Mouse (Mus musculus): Measurements from ENCODE around the gene Ebf1. TPM values are rescaled to one million over a fixed set of nuclear protein-coding genes. Genes with fewer than 3 reads are reported as not detected.
"Not testable (repeated sequence)": the region's sequence is repeated elsewhere in the genome, so short reads cannot be mapped to it uniquely, and the experiment has no call there.

The Ebf1 gene
- 109 and 112 TPM in 2 replicates for polyA plus RNA-seq (2016; fragmentation: Nextera tagmentation; extraction: Ambion mirVana)

DNA sequence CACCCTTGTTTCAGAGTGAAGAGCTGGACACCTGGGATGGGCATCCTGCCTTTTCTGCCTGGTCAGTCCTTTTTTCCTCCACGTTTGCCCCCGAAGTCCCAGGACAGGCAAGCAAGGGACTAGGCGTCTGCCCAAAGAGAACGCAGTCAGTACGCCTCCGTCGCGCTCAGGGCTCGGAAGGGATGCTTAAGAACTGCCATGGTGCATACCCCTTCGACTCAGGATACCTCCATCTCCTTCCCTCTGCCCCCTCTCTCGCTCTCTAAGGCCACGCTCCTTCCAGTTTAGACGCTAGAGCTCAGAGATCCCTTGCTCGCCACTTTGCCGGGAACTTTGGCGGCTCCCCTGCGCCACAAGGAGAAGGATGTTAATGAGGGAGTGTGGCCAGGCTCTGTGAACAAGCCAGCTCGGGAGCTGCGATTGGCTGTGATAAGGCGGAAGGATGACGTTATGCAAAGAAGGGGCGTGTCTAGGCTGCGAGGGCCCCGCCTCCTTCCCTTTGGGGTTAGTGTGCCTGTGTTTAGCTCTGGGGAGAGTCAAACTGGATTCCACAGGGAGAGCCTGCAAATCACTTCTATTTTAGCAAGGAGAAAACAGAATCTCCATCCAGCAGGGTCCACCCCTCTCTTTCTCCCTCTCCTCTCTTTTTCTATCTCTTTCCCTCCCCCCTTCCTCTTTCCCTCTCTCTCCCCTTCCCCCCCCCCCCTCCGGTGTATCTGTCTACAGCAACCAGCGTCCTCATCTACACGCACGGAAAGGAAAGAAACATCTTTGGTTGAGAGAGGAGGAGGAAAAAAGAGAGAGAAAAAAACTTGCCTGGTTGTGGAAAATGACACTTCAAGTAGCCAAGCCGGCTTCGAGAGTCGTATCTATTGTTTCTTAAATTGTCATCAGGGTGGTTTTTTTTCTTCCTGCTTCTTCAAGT lies at the start of gene Ebf1:
Gene Ebf1, plus strand, starts transcription at position 530 of the 925 bp plus-strand sequence.
- under 1% methylated on average over 30 of the region's 31 CpGs for WGBS
- ATAC-seq (ENCODE audit: low FRiP score, low read depth), result peak; percentile 96
- Histone ChIP-seq H3K4me3 (peak within 1 kb of the TSS; percentile 67), H3K4me1 (peaks cover 47% of the 10 kb centered on the region), H3K9ac (peak within 1 kb of the TSS; percentile 92), H3K9me3 (no peaks in the 10 kb centered on the region), H3K27me3 (replicated peaks) (peaks cover 52% of the 10 kb centered on the region), H3K27ac (peak within 1 kb of the TSS; percentile 86; the same call in 1 of the 2 replicates), H3K36me3 (no peaks in the 10 kb centered on the region), H3K4me2 (replicated peaks) (peak within 1 kb of the TSS; percentile 87)

DNA sequence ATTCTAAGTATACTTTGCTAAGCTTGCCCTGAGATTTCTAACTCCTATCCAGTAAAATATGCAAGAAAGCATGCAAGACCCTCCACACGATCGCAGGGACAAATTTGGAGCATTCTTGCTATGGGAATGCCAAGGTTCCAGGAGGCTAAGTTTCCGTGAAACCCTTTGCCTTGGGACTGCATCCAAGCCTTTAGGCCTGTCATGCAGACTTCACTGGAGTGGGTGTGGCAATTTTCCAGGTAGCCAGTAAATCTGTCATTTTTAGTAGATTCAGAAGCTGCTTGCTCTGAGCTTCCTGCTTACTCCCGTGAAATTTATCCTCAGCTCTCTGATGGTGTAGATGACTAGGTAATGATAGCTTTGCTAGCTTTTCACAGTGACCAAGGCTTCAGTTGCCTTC lies 46.8 kb upstream of the Ebf1 start:
- not testable (repeated sequence) for H3K4me1 ChIP-seq; ATAC-seq (ENCODE audit: low FRiP score, low read depth); H3K9me3 ChIP-seq; H3K4me2 ChIP-seq (replicated peaks); H3K27ac ChIP-seq; H3K4me3 ChIP-seq; H3K27me3 ChIP-seq (replicated peaks); H3K9ac ChIP-seq
- H3K36me3 ChIP-seq, result peaks cover 24% of the 10 kb centered on the region
- WGBS, result 98% methylated on average over 4 of the region's 4 CpGs

DNA sequence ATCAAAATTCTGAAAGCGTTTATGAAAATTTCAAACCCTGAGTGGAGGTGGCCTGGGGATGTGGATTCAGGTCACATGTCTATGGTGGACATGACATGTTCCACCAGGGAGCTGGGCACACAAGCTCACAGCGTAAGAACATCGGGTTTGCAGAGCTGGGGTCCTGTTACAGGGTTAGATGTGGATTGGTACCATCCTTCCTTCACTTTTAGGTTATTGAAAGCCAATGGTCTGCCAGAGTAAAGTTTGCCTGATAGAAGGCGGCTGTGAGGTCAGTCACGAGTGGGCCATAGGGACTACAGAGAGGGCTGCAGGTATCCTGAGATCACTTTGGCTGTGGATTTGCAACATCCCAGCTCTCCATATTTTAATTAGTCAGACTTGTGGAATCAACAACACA lies 44.3 kb upstream of the Ebf1 start:
- no peak for ATAC-seq (ENCODE audit: low FRiP score, low read depth)
- H3K4me2 ChIP-seq (replicated peaks), result no peak overlapping the region
- peaks cover 5% of the 10 kb centered on the region; the same call in 1 of the 2 replicates for H3K9me3 ChIP-seq
- no peak overlapping the region for H3K4me3 ChIP-seq
- WGBS, result 91% methylated on average over 5 of the region's 5 CpGs
- no peak overlapping the region for H3K9ac ChIP-seq
- H3K27me3 ChIP-seq (replicated peaks), result no peaks in the 10 kb centered on the region
- H3K4me1 ChIP-seq, result no peaks in the 10 kb centered on the region
- peaks cover 7% of the 10 kb centered on the region for H3K36me3 ChIP-seq
- no peak overlapping the region for H3K27ac ChIP-seq

DNA sequence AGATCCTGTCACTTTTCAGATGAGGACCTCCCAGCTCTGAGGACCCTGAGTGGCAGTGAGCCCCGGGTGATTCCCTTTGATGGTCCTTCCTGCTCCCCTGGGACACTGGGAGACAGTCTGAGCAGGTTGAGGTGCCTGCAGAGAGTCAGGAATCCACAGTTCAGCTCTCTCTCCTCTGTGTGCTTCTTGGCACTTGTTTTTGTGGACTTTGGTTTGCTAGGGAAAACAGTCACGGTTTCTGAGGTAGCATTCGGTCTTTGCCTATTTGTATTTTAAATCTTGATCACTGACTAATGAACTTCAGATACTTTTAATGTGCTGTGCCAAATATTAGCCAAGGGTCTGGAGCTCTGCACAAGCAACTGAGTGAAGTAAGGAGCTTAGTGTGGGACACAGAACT lies 43.7 kb upstream of the Ebf1 start:
- H3K4me2 ChIP-seq (replicated peaks), result no peak overlapping the region
- H3K4me3 ChIP-seq, result no peak overlapping the region
- no peaks in the 10 kb centered on the region for H3K27me3 ChIP-seq (replicated peaks)
- H3K27ac ChIP-seq, result no peak overlapping the region
- H3K9ac ChIP-seq, result no peak overlapping the region
- peaks cover 5% of the 10 kb centered on the region; the same call in 1 of the 2 replicates for H3K9me3 ChIP-seq
- no peak for ATAC-seq (ENCODE audit: low FRiP score, low read depth)
- WGBS, result 82% methylated on average over 3 of the region's 3 CpGs
- H3K4me1 ChIP-seq, result no peaks in the 10 kb centered on the region
- peaks cover 7% of the 10 kb centered on the region for H3K36me3 ChIP-seq

DNA sequence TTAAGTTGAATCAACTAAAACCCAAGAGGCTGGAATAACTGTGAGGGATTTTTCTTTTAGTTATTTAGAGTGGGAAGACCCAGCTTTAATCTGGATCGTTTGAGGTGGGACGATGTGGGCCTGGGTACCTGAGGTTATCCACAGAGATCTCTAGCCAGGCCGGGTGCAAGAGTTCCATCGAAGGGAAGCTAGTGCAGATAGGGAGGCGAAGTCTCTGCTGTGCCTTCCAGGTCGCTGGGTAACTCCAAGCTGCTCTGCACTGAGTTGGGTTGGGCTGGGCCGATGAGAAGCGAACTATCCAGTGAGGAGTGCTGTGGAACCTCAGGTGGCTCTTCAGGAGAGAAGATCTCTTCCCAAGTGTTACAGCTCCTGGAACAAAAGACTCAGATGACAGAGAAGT lies 42.7 kb upstream of the Ebf1 start:
- no peak for ATAC-seq (ENCODE audit: low FRiP score, low read depth)
- H3K4me3 ChIP-seq, result no peak overlapping the region
- peaks cover 4% of the 10 kb centered on the region for H3K36me3 ChIP-seq
- 93% methylated on average over 8 of the region's 8 CpGs for WGBS
- H3K9ac ChIP-seq, result no peak overlapping the region
- no peaks in the 10 kb centered on the region for H3K27me3 ChIP-seq (replicated peaks)
- peaks cover 4% of the 10 kb centered on the region; the same call in 1 of the 2 replicates for H3K9me3 ChIP-seq
- no peak overlapping the region for H3K27ac ChIP-seq
- H3K4me1 ChIP-seq, result no peaks in the 10 kb centered on the region
- no peak overlapping the region for H3K4me2 ChIP-seq (replicated peaks)

DNA sequence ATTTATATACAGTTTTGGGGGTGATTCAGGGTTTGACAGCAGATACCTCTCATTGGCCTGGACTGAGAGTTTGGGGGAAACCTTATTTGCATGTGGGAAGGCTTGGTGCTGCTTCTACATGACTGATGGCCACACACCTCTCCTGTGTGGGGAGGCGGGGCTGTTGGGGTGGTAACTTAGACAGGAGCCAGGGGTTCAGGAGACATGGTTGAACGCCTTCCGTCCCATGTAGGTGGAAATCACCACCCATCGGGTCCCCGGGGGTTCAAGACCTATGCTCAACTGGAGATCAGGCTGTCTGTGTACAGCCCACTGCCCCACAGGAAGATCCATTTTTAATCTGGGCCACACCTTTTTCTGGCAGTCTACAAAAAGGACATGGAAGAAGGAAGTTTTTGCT lies 42.3 kb upstream of the Ebf1 start:
- H3K27me3 ChIP-seq (replicated peaks), result no peaks in the 10 kb centered on the region
- H3K9me3 ChIP-seq, result no peaks in the 10 kb centered on the region
- H3K4me2 ChIP-seq (replicated peaks), result no peak overlapping the region
- WGBS, result 90% methylated on average over 5 of the region's 5 CpGs
- H3K4me3 ChIP-seq, result no peak overlapping the region
- H3K9ac ChIP-seq, result no peak overlapping the region
- no peak overlapping the region for H3K27ac ChIP-seq
- ATAC-seq (ENCODE audit: low FRiP score, low read depth), result no peak
- H3K36me3 ChIP-seq, result no peaks in the 10 kb centered on the region; the same call in 1 of the 2 replicates
- H3K4me1 ChIP-seq, result no peaks in the 10 kb centered on the region

DNA sequence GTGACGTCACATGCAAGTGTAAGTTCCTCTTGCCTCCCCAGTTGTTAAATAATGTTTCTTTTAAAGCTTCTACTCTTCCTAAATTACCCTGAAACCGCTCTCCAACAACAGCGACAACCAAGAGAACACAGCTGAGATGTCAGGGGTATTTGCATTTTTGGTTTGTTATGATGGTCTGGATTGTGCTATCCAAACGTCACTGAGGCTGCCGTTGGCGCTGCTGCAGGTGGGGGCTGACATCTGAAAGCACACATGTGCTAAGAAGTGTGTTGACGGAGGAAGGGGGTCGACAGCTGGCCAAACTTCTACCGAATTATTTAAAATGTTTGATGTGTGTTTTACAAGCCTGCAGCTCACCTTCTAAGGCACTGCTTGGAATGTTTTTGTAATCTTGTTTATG lies 39.2 kb upstream of the Ebf1 start:
- no peak overlapping the region for H3K4me3 ChIP-seq
- no peak overlapping the region for H3K9ac ChIP-seq
- no peaks in the 10 kb centered on the region for H3K27me3 ChIP-seq (replicated peaks)
- no peak overlapping the region for H3K4me2 ChIP-seq (replicated peaks)
- no peak for ATAC-seq (ENCODE audit: low FRiP score, low read depth)
- no peaks in the 10 kb centered on the region for H3K9me3 ChIP-seq
- WGBS, result 84% methylated on average over 9 of the region's 9 CpGs
- no peaks in the 10 kb centered on the region for H3K4me1 ChIP-seq
- H3K36me3 ChIP-seq, result no peaks in the 10 kb centered on the region
- H3K27ac ChIP-seq, result no peak overlapping the region

DNA sequence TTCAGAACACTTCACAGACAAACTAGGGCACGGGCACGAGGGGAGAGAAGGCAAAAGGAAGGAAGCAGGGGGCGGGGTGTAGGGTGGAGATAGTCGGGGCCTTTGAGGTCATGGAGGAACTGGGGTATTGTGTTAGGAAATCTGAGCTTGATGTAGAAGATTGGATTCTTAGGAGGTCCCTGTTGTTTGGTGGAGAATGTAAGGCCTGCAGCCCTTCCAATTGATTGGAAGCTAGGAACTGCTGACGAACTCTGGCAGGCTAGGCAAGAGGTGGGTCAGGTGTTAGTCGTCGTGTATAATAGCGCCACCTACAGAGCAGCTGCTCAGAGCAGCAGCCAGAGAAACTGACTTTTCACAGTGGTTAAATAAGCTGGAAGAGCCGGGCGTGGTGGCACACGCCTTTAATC lies 35.8 kb upstream of the Ebf1 start:
- no peak overlapping the region for H3K27ac ChIP-seq
- ATAC-seq (ENCODE audit: low FRiP score, low read depth), result no peak
- no peaks in the 10 kb centered on the region for H3K36me3 ChIP-seq
- H3K9ac ChIP-seq, result no peak overlapping the region
- no peaks in the 10 kb centered on the region for H3K27me3 ChIP-seq (replicated peaks)
- H3K4me3 ChIP-seq, result no peak overlapping the region
- H3K4me1 ChIP-seq, result no peaks in the 10 kb centered on the region
- H3K9me3 ChIP-seq, result no peaks in the 10 kb centered on the region
- WGBS, result 35% methylated on average over 11 of the region's 11 CpGs
- H3K4me2 ChIP-seq (replicated peaks), result no peak overlapping the region

DNA sequence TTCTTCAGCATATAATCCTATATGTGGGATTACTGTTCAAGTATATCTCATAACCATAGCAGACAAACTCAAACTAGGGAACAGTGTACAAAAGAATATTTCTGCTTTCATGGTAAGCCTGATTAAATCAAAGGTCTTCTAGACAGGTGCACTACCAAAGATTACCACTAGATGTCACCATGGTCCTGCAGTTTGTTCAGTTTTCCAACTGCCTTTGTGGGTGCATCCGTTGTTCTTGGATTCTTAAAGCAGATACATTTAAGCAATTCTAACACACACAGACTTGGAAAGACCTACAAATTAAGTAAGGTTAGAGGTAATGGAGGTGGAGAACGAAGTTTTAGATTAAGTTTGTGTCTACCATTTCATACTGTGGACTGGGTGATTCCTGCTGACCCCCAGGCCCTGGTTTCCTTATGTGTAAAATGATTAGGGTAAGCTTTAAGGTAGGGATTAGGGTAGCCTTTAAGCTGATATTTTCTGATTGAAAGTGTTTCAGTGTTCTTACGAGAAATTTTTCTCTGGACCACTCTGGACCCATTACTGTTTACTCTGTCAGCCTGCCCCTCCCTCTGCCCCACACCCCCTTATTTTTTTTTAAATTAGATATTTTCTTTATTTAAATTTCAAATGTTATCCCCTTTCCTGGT lies 30.9 kb upstream of the Ebf1 start:
- 12% methylated on average over 3 of the region's 3 CpGs for WGBS
- Histone ChIP-seq H3K4me2 (replicated peaks) (no peak overlapping the region), H3K27ac (no peak overlapping the region), H3K4me3 (no peak overlapping the region), H3K9me3 (no peaks in the 10 kb centered on the region), H3K27me3 (replicated peaks) (no peaks in the 10 kb centered on the region), H3K4me1 (no peaks in the 10 kb centered on the region), H3K9ac (no peak overlapping the region), H3K36me3 (no peaks in the 10 kb centered on the region)
- ATAC-seq (ENCODE audit: low FRiP score, low read depth), result peak; percentile 41; the same call in 1 of the 2 replicates

DNA sequence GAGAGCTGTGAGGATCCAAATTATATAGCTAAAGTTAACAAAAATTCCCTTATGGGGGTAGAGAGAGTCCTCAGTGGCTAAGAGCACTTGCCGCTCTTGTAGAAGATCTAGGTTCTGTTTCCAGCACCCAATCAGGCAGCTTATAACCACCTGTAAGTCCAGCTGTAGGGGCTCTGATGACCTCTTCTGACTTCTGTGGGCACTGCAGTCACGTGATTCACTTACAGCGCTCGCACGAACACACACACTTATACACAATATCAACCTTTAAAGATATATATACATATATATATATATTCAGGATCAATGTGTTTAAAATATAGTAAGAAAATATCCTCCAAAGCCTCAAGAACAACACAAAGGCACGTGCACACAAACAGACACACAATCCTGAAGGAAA lies 24.1 kb upstream of the Ebf1 start:
- WGBS, result 90% methylated on average over 6 of the region's 6 CpGs
- Histone ChIP-seq H3K27ac (no peak overlapping the region), H3K4me2 (replicated peaks) (no peak overlapping the region), H3K4me1 (no peaks in the 10 kb centered on the region), H3K27me3 (replicated peaks) (no peaks in the 10 kb centered on the region), H3K9ac (no peak overlapping the region), H3K9me3 (no peaks in the 10 kb centered on the region), H3K4me3 (no peak overlapping the region), H3K36me3 (no peaks in the 10 kb centered on the region)
- ATAC-seq (ENCODE audit: low FRiP score, low read depth), result no peak

DNA sequence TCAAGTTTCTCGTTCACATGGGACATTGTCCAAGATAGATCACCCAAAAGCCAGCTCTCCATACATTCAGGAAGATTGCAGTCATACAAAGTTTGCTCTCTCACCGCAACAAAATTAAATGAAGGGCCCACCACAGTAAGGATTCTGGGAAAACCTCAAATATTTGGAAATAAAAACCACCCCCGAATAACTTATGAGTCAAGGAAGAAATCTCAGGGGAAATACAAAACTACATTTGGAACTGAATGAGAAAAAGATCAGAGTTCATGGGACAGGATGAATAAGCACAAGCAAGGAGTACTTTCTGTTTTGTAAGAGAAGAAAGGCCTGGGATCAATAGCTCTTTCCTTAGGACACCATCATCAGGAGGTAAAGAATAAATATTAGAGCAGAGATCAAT lies 22.3 kb upstream of the Ebf1 start:
- Histone ChIP-seq H3K36me3 (no peaks in the 10 kb centered on the region), H3K9ac (no peak overlapping the region), H3K27ac (no peak overlapping the region), H3K4me2 (replicated peaks) (no peak overlapping the region), H3K4me3 (no peak overlapping the region), H3K9me3 (no peaks in the 10 kb centered on the region), H3K4me1 (no peaks in the 10 kb centered on the region), H3K27me3 (replicated peaks) (no peaks in the 10 kb centered on the region)
- WGBS, result 84% methylated on average over 3 of the region's 3 CpGs
- ATAC-seq (ENCODE audit: low FRiP score, low read depth), result no peak

DNA sequence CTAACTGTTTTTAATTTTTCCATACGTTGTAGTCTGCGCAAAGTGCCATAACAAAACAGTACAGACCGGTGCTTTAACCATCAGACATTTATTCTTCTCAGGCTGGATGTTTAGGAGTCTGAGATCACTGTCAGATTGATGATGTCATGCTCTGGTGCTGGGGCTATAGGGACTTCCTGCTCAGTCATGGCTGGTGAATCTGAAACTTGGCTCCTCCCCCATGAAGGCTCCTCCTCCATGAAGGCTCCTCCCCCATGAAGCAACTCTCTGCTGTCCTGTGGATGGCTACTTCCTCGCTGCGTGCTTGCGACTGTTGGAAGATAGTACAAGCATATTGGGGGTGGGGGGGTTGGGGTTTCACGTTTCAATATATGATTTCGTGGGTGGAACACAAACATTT lies 10.2 kb upstream of the Ebf1 start:
- Histone ChIP-seq H3K4me2 (replicated peaks) (no peak overlapping the region), H3K9ac (no peak overlapping the region), H3K4me3 (no peak overlapping the region), H3K27me3 (replicated peaks) (peaks cover 4% of the 10 kb centered on the region; the same call in 1 of the 2 replicates), H3K9me3 (no peaks in the 10 kb centered on the region), H3K27ac (no peak overlapping the region), H3K36me3 (no peaks in the 10 kb centered on the region), H3K4me1 (peaks cover 6% of the 10 kb centered on the region)
- ATAC-seq (ENCODE audit: low FRiP score, low read depth), result no peak
- WGBS, result 86% methylated on average over 8 of the region's 8 CpGs
